Mouse (Mus musculus): ENCODE measurements at regions not wholly inside any gene's neighbourhood (a gene's known extent, or its start where the extent isn't known, plus 50 kb on each side); places are given as distances from the start of the nearest gene placed in this dataset.

GRCm38 (mm10) chr8:49567423-49567822, 723.7 kb upstream of the Tenm3 start:
- no peak for TF ChIP-seq CTCF (IDR thresholded peaks at IDR 0.05; ENCODE audit: control insufficient read depth, insufficient read depth, insufficient replicate concordance, low read depth, low read length)
- no peak for TF ChIP-seq POLR2A (IDR thresholded peaks at IDR 0.05; ENCODE audit: control insufficient read depth, low read depth, low read length)
